ENCODE assay signal across 8 mouse cellular contexts in genomic region chr11:60140586-60141284, GRCm38 (mm10). TPM values are rescaled to one million over a fixed set of nuclear protein-coding genes. Genes with fewer than 3 reads are reported as not detected.
DNase-seq lines count a peak whose midpoint lies in the region; ATAC-seq and TF ChIP-seq lines count a peak whose summit lies in the region.

No protein-coding gene starts in this region.

- peak overlapping the region; percentile 93 for H3K27ac ChIP-seq in lung, embryonic 14.5 days (ENCODE audit: low read depth)
- peak overlapping the region; percentile 95 for H3K27ac ChIP-seq in forebrain, embryonic 14.5 days (ENCODE audit: low read depth, low read length)
- no peak overlapping the region for H3K27ac ChIP-seq in liver, embryonic 14.5 days
- H3K27ac ChIP-seq in stomach, embryonic 16.5 days (ENCODE audit: low read length): peak overlapping the region; percentile 48

- H3K4me2 ChIP-seq in lung, embryonic 14.5 days: peak overlapping the region; percentile 84
- H3K4me2 ChIP-seq in forebrain, embryonic 14.5 days (ENCODE audit: low read length): peak overlapping the region; percentile 85
- peak overlapping the region; percentile 48 for H3K4me2 ChIP-seq in liver, embryonic 14.5 days (ENCODE audit: low read depth)
- peak overlapping the region; percentile 98 for H3K4me2 ChIP-seq in stomach, embryonic 16.5 days (ENCODE audit: low read depth, low read length)

- 4% methylated on average over 31 of the region's 32 CpGs for WGBS in lung, embryonic 14.5 days
- under 1% methylated on average over 31 of the region's 32 CpGs for WGBS in forebrain, embryonic 14.5 days
- 27% methylated on average over 27 of the region's 32 CpGs for WGBS in liver, embryonic 14.5 days (ENCODE audit: insufficient replicate concordance)
- WGBS in stomach, embryonic 16.5 days: 3% methylated on average over 29 of the region's 32 CpGs

- peak overlapping the region; percentile 59 for H3K9ac ChIP-seq in lung, embryonic 14.5 days
- peak overlapping the region; percentile 90 for H3K9ac ChIP-seq in forebrain, embryonic 14.5 days (ENCODE audit: low read length)
- no peak overlapping the region for H3K9ac ChIP-seq in liver, embryonic 14.5 days (replicated peaks)
- peak overlapping the region; percentile 76 for H3K9ac ChIP-seq in stomach, embryonic 16.5 days (ENCODE audit: low read length)

- no peak for ATAC-seq in lung, embryonic 14.5 days (ENCODE audit: insufficient read depth)
- ATAC-seq in forebrain, embryonic 14.5 days: 0 out of 2 replicates have a peak, but pooled peaks have one; percentile 11
- ATAC-seq in liver, embryonic 14.5 days (ENCODE audit: insufficient read depth): no peak
- 0 out of 2 replicates have a peak, but pooled peaks have one; percentile 12 for ATAC-seq in stomach, embryonic 16.5 days (ENCODE audit: insufficient read depth, low FRiP score)

- peak overlapping the region; percentile 62 for H3K4me3 ChIP-seq in lung, embryonic 14.5 days (ENCODE audit: low read depth, low read length)
- peak overlapping the region; percentile 74 for H3K4me3 ChIP-seq in forebrain, embryonic 14.5 days (ENCODE audit: low read depth, low read length)
- H3K4me3 ChIP-seq in liver, embryonic 14.5 days (ENCODE audit: insufficient read depth in 1 of 2, low read depth in 2 of 2, low read length in 2 of 2): peak overlapping the region; percentile 36 to 53
- H3K4me3 ChIP-seq in stomach, embryonic 16.5 days (replicated peaks; ENCODE audit: low read length): peak overlapping the region; percentile 57

- no peaks in the 10 kb centered on the region for H3K9me3 ChIP-seq in lung, embryonic 14.5 days (ENCODE audit: low read depth, low read length)
- H3K9me3 ChIP-seq in forebrain, embryonic 14.5 days (replicated peaks; ENCODE audit: control insufficient read depth, low read length): no peaks in the 10 kb centered on the region
- H3K9me3 ChIP-seq in liver, embryonic 14.5 days (ENCODE audit: control insufficient read depth, low read length): no peaks in the 10 kb centered on the region
- H3K9me3 ChIP-seq in stomach, embryonic 16.5 days (replicated peaks; ENCODE audit: control insufficient read depth, low read length): no peaks in the 10 kb centered on the region

- peaks cover 24% of the 10 kb centered on the region for H3K4me1 ChIP-seq in lung, embryonic 14.5 days (ENCODE audit: insufficient read depth)
- H3K4me1 ChIP-seq in forebrain, embryonic 14.5 days (ENCODE audit: control insufficient read depth, insufficient read depth, low read length): peaks cover 31% of the 10 kb centered on the region
- H3K4me1 ChIP-seq in liver, embryonic 14.5 days (replicated peaks; ENCODE audit: control insufficient read depth in 2 of 2, insufficient read depth in 2 of 2, low read length in 1 of 2): peaks cover 0 to 22% of the 10 kb centered on the region in 2 experiments; a peak in 3 of 4 replicates
- H3K4me1 ChIP-seq in stomach, embryonic 16.5 days (ENCODE audit: control insufficient read depth, insufficient read depth, low read length): peaks cover 35% of the 10 kb centered on the region

- DNase-seq in lung, embryonic 14.5 days: peak; percentile 44
- no peak for DNase-seq in lung, adult 18-20 months
- DNase-seq in cerebellum, adult 8-10 months: peak; percentile 34
- DNase-seq in forebrain, embryonic 14.5 days (ENCODE audit: low spot score): no peak
- no peak for DNase-seq in liver, embryonic 14.5 days (ENCODE audit: low read depth in 3 of 3, low spot score in 3 of 3)
- no peak for DNase-seq in right cerebral cortex, postnatal 14 days
- no peak for DNase-seq in spleen, postnatal 36 days (ENCODE audit: low spot score in 2 of 2)

- TF ChIP-seq CTCF in lung, embryonic 14.5 days (IDR thresholded peaks at IDR 0.05; ENCODE audit: low read depth): no peak
- no peak for TF ChIP-seq CTCF in liver, embryonic 14.5 days (IDR thresholded peaks at IDR 0.05; ENCODE audit: low read depth)

- TF ChIP-seq EP300 in liver, embryonic 14.5 days (IDR thresholded peaks at IDR 0.05; ENCODE audit: low read depth): no peak

- no peaks in the 10 kb centered on the region for H3K27me3 ChIP-seq in lung, embryonic 14.5 days (ENCODE audit: insufficient read depth, low read length)
- no peaks in the 10 kb centered on the region for H3K27me3 ChIP-seq in forebrain, embryonic 14.5 days (replicated peaks; ENCODE audit: control insufficient read depth, insufficient read depth, low read length)
- H3K27me3 ChIP-seq in liver, embryonic 14.5 days (ENCODE audit: control insufficient read depth, insufficient read depth, low read length): peaks cover 3% of the 10 kb centered on the region
- H3K27me3 ChIP-seq in stomach, embryonic 16.5 days (ENCODE audit: control insufficient read depth, insufficient read depth, low read length): no peaks in the 10 kb centered on the region

- peaks cover 25% of the 10 kb centered on the region for H3K36me3 ChIP-seq in lung, embryonic 14.5 days (ENCODE audit: insufficient read depth)
- H3K36me3 ChIP-seq in forebrain, embryonic 14.5 days (ENCODE audit: control insufficient read depth, insufficient read depth, low read length): peaks cover 18% of the 10 kb centered on the region; the same call in 1 of the 2 replicates
- H3K36me3 ChIP-seq in liver, embryonic 14.5 days (replicated peaks; ENCODE audit: control insufficient read depth, insufficient read depth, low read depth): no peaks in the 10 kb centered on the region; the same call in 1 of the 2 replicates
- H3K36me3 ChIP-seq in stomach, embryonic 16.5 days (ENCODE audit: control insufficient read depth, insufficient read depth, low read length): no peaks in the 10 kb centered on the region

RNA-seq across cellular contexts. Expression of gene Rai1, which starts 35.9 kb away (rescaled TPM):
- 31.8 and 37.8 TPM in 2 replicates for polyA plus RNA-seq in lung, embryonic 14.5 days (2014; fragmentation: Nextera tagmentation; extraction: Ambion mirVana)
- polyA plus RNA-seq in forebrain, embryonic 14.5 days (2014; fragmentation: Nextera tagmentation; extraction: Ambion mirVana): 26.4 and 28.5 TPM in 2 replicates
- polyA plus RNA-seq in liver, embryonic 14.5 days (2012; rRNA removed): 7.2 and 7.8 TPM in 2 replicates
- polyA plus RNA-seq in liver, embryonic 14.5 days (2014; fragmentation: Nextera tagmentation; extraction: Ambion mirVana): 4.5 and 5.3 TPM in 2 replicates
- 13.9 and 16.1 TPM in 2 replicates for polyA plus RNA-seq in stomach, embryonic 16.5 days (2015; fragmentation: Nextera tagmentation; extraction: Ambion mirVana)

Comparison
In these comparisons a context has a peak if more than half of its experiments do, and no peak if none do; other contexts are left out.
1. DNase-seq: peak in lung, embryonic 14.5 days (single experiment) and cerebellum, adult 8-10 months (single experiment); none in lung, adult 18-20 months (0 of 2), forebrain, embryonic 14.5 days (single experiment), liver, embryonic 14.5 days (0 of 3), right cerebral cortex, postnatal 14 days (single experiment) and spleen, postnatal 36 days (0 of 2).
2. ATAC-seq: peak in forebrain, embryonic 14.5 days (single experiment) and stomach, embryonic 16.5 days (single experiment); none in lung, embryonic 14.5 days (single experiment) and liver, embryonic 14.5 days (single experiment).
3. H3K4me2 ChIP-seq: peak in every context shown above with its lines; median percentile 98 in stomach, embryonic 16.5 days; 85 in forebrain, embryonic 14.5 days; 84 in lung, embryonic 14.5 days; 48 in liver, embryonic 14.5 days.
4. Peak in every context shown above with its lines, with median percentiles within 50 percentile points of each other: H3K4me3 ChIP-seq.